Mouse (Mus musculus): ENCODE measurements around the gene Parp3.
"Not testable (repeated sequence)": the region's sequence is repeated elsewhere in the genome, so short reads cannot be mapped to it uniquely, and the experiment has no call there.

Gene Parp3

DNA sequence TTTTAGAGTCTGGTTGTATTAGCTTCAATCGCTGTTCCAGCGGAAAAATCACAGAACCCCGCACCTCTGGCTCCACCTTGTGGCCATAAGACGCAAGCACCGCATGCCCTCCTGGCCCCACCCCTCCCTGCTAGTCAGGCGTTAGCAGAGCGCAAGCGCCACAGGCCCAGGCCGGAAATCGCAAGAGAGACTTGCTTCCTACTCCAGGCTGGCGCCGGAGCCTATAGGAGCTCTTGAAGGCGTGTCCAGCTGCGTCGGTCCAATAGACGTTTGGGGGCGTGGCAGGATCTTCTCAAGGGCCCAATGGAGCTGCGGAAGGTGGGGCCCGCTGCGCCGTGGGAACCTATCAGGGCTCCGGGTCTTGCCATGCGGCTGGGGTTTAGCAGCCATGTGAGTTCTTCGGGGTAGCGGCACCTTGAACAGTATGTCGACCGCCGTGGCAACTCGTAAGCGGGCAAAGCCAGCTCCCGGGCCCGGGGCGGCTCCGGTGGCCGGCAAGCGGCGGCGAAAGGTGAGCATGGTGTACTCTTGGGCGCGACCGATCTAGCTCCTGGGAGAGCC is at the start of gene Parp3:
TSS of gene Parp3 (minus strand) at position 26 of the 561 bp plus-strand sequence.
- peak; percentile 99 for DNase-seq

- no peak for DNase-seq
These were observed 43.2 kb upstream of the Parp3 start for GRCm38 (mm10) chr9:106519909-106520308.

GRCm38 (mm10) chr9:106519433-106519832 is 42.7 kb upstream of the Parp3 start:
- no peak for DNase-seq

GRCm38 (mm10) chr9:106514273-106514672 is 37.5 kb upstream of the Parp3 start, which contains the start of gene Iqcf5:
TSS of gene Iqcf5 (plus strand) at chr9:106514573.
- DNase-seq = no peak

GRCm38 (mm10) chr9:106513566-106513965 is 36.8 kb upstream of the Parp3 start:
- DNase-seq = no peak

GRCm38 (mm10) chr9:106512729-106513450 is 36.1 kb upstream of the Parp3 start:
- peak; percentile 65 for DNase-seq

DNA sequence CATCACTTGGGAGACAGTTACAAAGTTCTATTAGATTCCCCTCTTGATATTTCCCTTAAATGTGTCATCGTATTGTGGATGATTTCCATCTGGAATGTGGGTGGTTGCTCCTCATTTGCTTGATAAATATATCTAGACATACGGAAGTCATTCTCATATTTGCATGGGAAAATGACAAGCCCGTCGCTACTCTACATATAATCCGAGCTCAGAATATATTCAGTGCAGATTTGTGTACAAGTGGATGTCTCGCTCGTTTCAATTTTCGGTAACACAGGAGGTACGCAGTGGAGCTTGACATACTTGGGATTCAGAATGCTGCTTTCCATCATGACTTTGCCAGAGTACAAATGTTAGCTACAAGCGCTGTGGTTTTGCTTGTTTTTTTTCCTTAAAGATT is 32.6 kb upstream of the Parp3 start:
- no peak for DNase-seq

DNA sequence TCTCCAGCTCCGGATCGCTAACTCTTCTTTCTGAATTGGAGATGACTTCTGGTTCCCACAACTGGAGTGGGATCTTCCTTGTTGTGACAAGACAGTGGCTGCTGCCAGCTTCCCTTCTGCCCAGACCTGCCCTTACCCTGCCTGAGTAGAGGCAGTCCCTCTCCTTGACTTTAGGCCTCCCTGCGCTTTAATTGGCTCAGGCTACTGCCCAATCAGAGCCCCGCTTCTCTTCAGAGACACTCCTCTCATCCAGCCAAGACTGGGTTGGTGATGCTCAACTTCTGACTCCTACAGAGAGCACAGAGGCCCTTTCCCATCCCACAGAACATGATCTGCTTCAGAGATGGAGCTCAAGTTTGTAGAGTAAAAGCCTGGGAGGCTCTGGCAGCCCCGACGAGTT is 27.5 kb upstream of the Parp3 start:
- DNase-seq = no peak

DNA sequence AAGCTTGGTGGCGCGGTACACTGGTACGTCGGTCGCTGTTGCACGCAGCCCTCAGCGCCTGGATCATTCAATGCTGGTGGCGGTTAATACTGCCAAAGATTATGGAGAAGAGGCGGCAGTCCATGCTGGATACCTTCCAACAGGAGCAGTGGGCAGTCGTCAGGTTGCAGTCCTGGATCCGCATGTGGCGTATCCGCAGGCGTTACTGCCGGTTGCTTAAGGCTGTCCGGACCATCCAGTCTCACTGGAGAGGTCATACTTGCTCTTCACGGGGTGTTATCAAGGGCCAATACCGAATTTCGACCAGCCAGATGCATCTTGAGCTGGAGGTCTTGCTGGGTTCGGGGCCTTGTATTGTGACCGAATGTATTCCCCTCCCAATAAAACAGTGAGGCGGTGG is 25.1 kb upstream of the Parp3 start:
- DNase-seq = no peak

- DNase-seq = no peak
These were observed 22.9 kb upstream of the Parp3 start, which contains the start of gene Iqcf1 for GRCm38 (mm10) chr9:106499667-106500066. TSS of gene Iqcf1 (plus strand) at chr9:106499967.

DNA sequence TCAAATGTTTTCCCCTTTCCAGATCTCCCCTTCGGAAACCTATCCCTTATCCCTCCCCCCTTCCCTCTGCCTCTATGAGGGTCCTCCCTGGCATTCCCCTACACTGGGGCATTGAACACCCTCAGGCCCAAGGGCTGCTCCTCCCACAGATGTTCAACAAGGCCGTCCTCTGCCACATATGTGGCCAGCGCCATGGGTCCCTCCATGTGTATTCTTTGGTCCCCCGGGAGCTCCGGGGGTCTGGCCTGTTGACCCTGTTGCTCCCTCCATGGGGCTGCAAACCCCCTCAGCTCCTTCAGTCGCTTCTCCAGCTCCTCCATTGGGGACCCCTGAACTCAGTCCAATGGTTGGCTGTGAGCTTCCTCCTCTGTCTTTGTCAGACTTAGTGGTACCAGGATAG is 10.9 kb upstream of the Parp3 start:
- not testable (repeated sequence) for DNase-seq

GRCm38 (mm10) chr9:106485076-106485475 is 8.3 kb upstream of the Parp3 start:
- DNase-seq = no peak

GRCm38 (mm10) chr9:106483606-106484005 is 6.9 kb upstream of the Parp3 start:
- peak; percentile 7 for DNase-seq

DNA sequence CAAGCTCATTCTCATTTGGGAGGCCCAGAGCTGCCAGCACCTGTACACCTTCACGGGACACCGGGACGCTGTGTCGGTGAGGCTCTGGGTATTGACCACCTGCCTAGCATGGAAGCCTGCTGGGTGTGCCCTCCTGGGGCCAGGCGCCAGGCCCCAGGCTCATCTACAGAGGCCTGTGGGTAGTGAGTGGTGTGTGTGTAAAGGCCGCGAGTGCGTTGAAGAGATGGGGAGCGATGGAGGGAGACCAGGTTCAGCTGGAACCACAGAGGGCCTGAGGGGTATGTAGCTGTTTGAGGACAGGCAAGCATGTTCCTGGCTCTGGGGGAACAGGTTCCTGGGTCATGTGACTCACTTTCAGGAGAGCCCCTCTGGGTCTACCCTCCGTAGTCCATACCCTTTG is 6.4 kb upstream of the Parp3 start:
- DNase-seq = no peak

GRCm38 (mm10) chr9:106482578-106483115 is 5.9 kb upstream of the Parp3 start:
- DNase-seq = no peak

DNA sequence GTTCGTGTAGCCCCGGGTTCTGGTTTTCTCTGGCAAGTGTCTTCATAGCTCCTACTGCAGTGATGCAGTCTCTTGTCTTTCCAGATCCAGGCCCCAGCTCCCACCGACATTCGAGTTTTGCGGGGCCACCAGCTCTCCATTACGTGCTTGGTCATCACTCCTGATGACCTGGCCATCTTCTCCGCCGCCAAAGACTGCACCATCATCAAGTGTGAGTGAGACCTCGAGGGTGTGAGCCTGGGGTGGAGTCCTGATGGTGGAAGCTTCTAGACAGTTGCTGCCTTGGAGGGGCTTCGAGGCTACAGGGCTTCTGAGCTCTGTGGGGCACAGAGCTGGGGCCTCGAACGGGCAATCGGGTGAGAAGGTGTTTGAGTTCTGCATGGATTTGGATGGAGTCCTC is 4.9 kb upstream of the Parp3 start:
- peak; percentile 7 for DNase-seq

GRCm38 (mm10) chr9:106481075-106481474 is 4.3 kb upstream of the Parp3 start:
- no peak for DNase-seq

- DNase-seq = peak; percentile 3
These were observed 3.8 kb upstream of the Parp3 start for GRCm38 (mm10) chr9:106480541-106480940.

DNA sequence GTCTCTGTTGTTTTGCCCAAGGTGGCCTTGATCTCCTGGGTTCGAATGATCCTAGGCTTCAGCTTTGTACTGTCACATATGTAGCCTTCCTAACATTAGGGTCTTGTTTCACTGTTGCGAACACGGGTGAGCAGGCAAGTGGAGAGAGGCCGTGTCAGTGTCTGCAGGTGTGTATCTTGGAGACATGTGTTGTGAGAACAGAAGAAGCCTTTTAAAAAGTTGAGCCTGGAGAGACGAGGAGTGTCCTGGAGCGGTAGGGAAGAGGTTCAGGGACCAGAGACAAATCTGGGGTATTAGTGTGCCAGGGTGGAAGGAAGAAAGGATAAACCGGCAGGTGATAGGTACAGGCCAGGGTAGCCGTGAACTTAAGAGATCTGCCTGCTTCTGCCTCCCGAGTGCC is 1.4 kb upstream of the Parp3 start:
- DNase-seq = peak; percentile 3

DNA sequence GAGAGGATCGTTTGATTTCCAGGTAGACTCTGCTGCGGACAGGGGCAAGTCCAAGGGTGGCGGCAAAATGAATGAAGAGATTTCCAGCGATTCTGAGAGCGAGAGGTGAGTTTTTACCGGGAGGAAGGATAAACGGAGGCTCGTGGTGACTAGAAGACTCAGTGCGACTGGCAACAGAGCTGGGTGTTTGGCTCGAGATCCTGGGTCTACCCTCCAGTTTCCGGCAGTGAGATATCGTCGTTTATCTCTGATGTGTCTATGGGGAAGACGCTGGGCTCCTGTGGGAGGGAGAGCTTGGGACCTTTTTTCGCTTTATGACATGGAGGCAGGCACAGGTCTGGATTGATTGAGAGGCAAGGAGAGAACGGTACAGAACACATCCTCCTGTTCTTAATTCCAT is 900 bp upstream of the Parp3 start:
- peak; percentile 7 for DNase-seq

DNA sequence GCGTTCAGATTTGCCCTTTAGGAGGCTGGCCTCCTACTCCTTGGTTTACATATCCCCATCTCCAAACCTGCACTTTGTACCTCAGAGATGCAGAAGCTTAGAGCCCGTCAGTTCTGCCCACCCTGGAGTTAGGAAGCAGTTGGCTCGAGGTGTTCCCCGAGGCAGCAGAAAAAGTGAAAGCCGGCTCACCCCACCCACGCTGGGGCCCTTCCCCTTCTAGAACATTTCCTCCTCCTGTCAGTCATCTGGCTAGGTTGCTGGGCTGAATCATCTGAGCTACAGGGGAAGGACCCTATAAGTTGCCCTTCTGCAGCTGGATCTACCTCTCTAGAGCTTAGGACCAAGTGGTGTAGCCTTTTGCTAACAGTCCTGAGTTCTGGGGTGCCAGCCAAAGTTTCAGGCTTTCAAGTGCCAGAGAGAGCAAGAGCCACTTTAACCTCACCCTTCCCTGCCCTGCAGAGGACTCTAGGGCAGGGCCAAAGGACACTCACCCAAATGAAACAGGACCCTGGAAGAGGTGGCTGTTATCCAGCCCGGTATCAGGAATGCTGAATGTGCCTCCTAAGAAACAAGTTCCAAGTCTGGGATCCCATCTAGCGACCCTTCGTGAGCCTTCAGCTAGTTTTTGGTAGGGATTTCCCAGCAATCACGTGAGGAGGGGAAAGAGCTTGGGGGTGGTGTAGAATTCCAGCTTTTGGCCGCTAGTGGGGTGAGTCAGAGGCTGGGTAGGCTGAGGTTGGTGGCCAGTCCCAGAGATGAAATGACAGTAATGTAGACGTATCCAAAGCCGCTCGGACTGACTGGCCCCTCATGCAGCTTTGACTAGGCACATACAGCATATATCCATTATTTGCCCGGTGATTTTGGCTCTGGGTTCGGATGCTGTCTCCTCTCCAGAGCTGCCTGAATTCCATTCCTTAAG is 486 bp downstream of the Parp3 start:
- peak; percentile 64 for DNase-seq

GRCm38 (mm10) chr9:106475663-106476001 is 1.1 kb downstream of the Parp3 start, which contains the start of gene Rrp9:
TSS of gene Rrp9 (plus strand) at chr9:106475963.
- peak; percentile 28 for DNase-seq

- peak; percentile 60 for DNase-seq
These were observed 1.7 kb downstream of the Parp3 start for GRCm38 (mm10) chr9:106475046-106475445.

All from kidney, postnatal 10 days (tissue).